Mouse (Mus musculus) left cerebral cortex, postnatal 4 days (tissue): ENCODE data around the gene Coq10a. TPM values are rescaled to one million over a fixed set of nuclear protein-coding genes. Genes with fewer than 3 reads are reported as not detected.
A peak's percentile ranks its signal among the peaks of the same experiment; 100 is the strongest.

Experiments used
- DNase-seq: peaks from one replicate; pipeline ENCODE4 v3.0.0-alpha.2; 2022
- intact Hi-C: fragments of 180-260 bp; cut with DNase I; formaldehyde crosslinking; loops from one replicate; pipeline ENCODE4 v1.15.1; 2025
- total RNA-seq, 2 experiments: library from RNA; stranded (reverse); gene quantifications; 2 replicates each; pipeline ENCODE4 v1.2.3; 2021

Gene Coq10a
- total RNA-seq, 2 experiments from 2014 or later: 57.7 to 58.1 TPM

- intact Hi-C loops: no loop called here
- DNase-seq: no peak
Measured at GRCm38 (mm10) chr10:128389570-128389969, 20.8 kb upstream of the Coq10a start.

- intact Hi-C loops: no loop called here
- DNase-seq: no peak
Measured at GRCm38 (mm10) chr10:128388941-128389340, 20.1 kb upstream of the Coq10a start.

GRCm38 (mm10) chr10:128385902-128386301 lies 17.1 kb upstream of the Coq10a start:
- DNase-seq: no peak
- intact Hi-C loops: no loop called here

GRCm38 (mm10) chr10:128382482-128382881 lies 13.7 kb upstream of the Coq10a start:
- intact Hi-C loops: no loop called here
- no peak for DNase-seq

GRCm38 (mm10) chr10:128380565-128380964 lies 11.8 kb upstream of the Coq10a start:
- intact Hi-C loops: no loop called here
- DNase-seq: no peak

- DNase-seq: no peak
- intact Hi-C loops: no loop called here
Measured at GRCm38 (mm10) chr10:128379260-128379659, 10.5 kb upstream of the Coq10a start.

GRCm38 (mm10) chr10:128378462-128378861 lies 9.7 kb upstream of the Coq10a start:
- intact Hi-C loops: no loop called here
- no peak for DNase-seq

GRCm38 (mm10) chr10:128377940-128378448 lies 9.2 kb upstream of the Coq10a start:
- intact Hi-C loops: no loop called here
- no peak for DNase-seq

GRCm38 (mm10) chr10:128377222-128377939 lies 8.6 kb upstream of the Coq10a start:
- intact Hi-C loops: no loop called here
- peak; percentile 73 for DNase-seq

GRCm38 (mm10) chr10:128376455-128377211 lies 7.8 kb upstream of the Coq10a start, which contains the start of gene Ankrd52:
Gene Ankrd52, plus strand, starts transcription at chr10:128377115.
- DNase-seq: peak; percentile 85
- intact Hi-C loops: no loop called here

- intact Hi-C loops: no loop called here
- no peak for DNase-seq
Measured at GRCm38 (mm10) chr10:128376099-128376454, 7.3 kb upstream of the Coq10a start.

- DNase-seq: no peak
- intact Hi-C loops: no loop called here
Measured at GRCm38 (mm10) chr10:128374393-128374792, 5.6 kb upstream of the Coq10a start.

- intact Hi-C loops: no loop called here
Measured at GRCm38 (mm10) chr10:128372989-128373748, 4.4 kb upstream of the Coq10a start.

GRCm38 (mm10) chr10:128372142-128372541 lies 3.3 kb upstream of the Coq10a start:
- DNase-seq: no peak
- intact Hi-C loops: no loop called here

More at GRCm38 (mm10) chr10:128372989-128373748, 4.4 kb upstream of the Coq10a start:
- DNase-seq: no peak

GRCm38 (mm10) chr10:128370601-128371000 lies 1.8 kb upstream of the Coq10a start:
- no peak for DNase-seq
- intact Hi-C loops: no loop called here

GRCm38 (mm10) chr10:128370021-128370420 lies 1.2 kb upstream of the Coq10a start:
- intact Hi-C loops: no loop called here
- no peak for DNase-seq

GRCm38 (mm10) chr10:128369599-128369998 lies 802 bp upstream of the Coq10a start:
- DNase-seq: no peak
- intact Hi-C loops: no loop called here

GRCm38 (mm10) chr10:128369218-128369543 lies 384 bp upstream of the Coq10a start:
- intact Hi-C loops: no loop called here

GRCm38 (mm10) chr10:128367899-128368401 lies 847 bp downstream of the Coq10a start:
- DNase-seq: no peak
- intact Hi-C loops: no loop called here

More at GRCm38 (mm10) chr10:128369218-128369543, 384 bp upstream of the Coq10a start:
- no peak for DNase-seq

- intact Hi-C loops: loop anchor here (5.0 kb wide), 1 partner anchor 95 kb away; the partner anchor contains the start of gene Smarcc2
- DNase-seq: peak; percentile 23
Measured at GRCm38 (mm10) chr10:128362568-128362967, 6.2 kb downstream of the Coq10a start.

- no peak for DNase-seq
- intact Hi-C loops: loop anchor here (5.0 kb wide), 1 partner anchor 95 kb away; the partner anchor contains the start of gene Smarcc2
Measured at GRCm38 (mm10) chr10:128361836-128362235, 7.0 kb downstream of the Coq10a start.
